Mouse (Mus musculus) ES-CJ7 (cell line): ENCODE results near the gene Cct3.
"Not testable (repeated sequence)": the region's sequence is repeated elsewhere in the genome, so short reads cannot be mapped to it uniquely, and the experiment has no call there.

Source experiments
- DNase-seq: peaks from one replicate; pipeline ENCODE4 v3.0.0; 2011; ENCODE audit warnings: low read depth, low spot score

The Cct3 gene

DNA sequence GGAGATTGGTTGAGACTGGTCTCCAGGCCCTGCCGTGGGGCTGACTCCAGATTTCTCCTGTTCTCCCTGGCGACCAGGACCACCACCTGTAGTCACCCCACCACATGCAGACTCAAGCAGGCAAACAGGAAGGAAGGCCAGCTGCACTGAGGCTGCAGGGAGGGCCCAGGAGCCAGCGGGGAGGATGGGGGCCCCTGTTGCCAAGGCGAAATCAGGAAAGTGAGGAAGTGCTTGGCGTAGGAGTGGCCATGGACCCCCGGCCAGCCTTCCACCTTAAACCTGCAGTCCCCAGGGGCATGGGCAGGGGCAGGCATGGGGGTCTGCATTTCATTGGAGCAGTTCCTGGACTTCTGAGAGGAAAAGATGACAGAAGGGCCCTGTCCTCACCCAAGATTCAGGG lies 64.2 kb downstream of the Cct3 start:
- no peak for DNase-seq

DNA sequence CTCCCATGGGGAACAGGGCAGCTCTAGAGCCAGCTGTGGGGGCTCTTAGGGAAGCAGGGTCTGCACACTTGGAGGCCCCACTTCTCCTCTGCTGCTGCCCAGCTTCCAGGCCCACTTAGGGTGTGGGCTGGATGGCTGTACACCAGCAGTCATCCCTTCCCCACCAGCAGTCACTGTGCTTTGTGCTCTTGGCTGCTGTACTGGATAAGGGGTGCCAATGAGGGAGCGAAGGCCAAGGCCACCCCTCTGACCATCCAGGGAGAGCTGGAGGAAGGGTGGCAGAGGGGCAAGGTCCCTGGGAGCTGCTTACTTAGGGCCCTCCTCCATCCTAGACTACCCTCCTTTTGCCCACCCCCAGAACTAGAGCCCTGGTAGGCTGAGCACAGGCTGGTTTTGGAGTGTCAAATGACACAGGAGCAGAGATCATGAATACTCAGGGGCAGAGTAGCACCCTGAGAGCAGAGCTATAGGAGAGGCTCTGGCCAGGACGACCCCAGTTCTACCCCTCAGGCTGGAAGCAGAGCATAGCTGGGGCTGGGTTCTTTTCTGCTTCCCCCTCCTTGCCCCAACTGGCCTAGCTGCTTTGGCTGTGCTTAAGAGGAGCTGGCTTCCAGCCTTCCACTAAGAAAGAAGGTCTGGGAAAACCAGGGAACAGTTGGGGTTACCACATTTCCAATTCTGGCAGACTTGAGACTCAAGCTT lies 64.8 kb downstream of the Cct3 start:
- no peak for DNase-seq

GRCm38 (mm10) chr3:88363700-88364099 lies 66.8 kb downstream of the Cct3 start:
- no peak for DNase-seq

DNA sequence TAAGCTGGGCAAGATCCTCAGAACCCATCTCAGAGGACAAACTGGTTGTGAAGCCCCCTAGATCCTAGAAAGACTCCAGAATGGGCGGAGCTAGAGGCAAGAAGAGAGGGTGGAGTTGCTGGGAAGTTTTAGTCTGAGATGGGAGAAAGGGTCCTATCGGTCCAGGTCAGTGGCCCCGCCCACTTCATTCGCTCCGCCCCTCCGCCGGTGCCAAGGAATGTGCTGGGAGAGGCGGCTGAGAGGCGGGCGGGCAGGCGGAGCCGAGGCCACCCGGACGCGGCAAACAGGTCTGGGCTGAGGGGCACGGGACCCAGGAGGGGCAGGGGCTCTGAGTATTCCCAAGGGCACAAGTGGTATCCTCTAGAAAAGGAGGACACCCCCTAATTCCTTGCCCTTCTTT lies 67.4 kb downstream of the Cct3 start, which contains the start of gene Paqr6:
Gene Paqr6, plus strand, starts transcription at position 248 of the 400 bp plus-strand sequence.
- DNase-seq, result peak; percentile 87

- peak; percentile 35 for DNase-seq
Observed at GRCm38 (mm10) chr3:88365705-88366361, 68.9 kb downstream of the Cct3 start.

- not testable (repeated sequence) for DNase-seq
Observed at GRCm38 (mm10) chr3:88366830-88367428, 70.0 kb downstream of the Cct3 start.

GRCm38 (mm10) chr3:88367517-88367916 lies 70.6 kb downstream of the Cct3 start:
- not testable (repeated sequence) for DNase-seq

- not testable (repeated sequence) for DNase-seq
Observed at GRCm38 (mm10) chr3:88368511-88368910, 71.6 kb downstream of the Cct3 start.
